Mouse (Mus musculus): ENCODE results near the gene Zbtb32.

Zbtb32 gene

DNA sequence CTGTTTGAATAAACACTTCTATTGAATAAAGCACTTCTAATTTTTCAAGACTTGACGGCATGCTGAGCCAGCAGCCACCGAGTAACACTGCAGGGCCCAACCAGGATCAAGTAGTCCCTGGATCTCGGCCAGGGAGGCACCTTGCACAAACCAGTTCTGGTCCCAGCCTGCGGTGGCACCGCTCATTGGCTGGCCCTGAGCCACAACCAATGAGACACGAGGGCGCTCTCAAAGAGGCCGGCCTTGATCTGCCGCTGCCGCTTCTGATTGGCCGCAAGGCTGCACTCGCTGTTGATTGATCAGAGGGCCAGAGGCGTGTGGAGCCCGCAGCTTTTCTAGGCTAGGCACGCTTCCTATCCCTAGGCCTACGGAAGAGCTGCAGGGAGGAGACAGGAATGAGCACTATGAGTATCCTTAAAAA lies 1.2 kb upstream of the Zbtb32 start:
- peak; percentile 74 for DNase-seq

GRCm38 (mm10) chr7:30596811-30597210 lies 1.9 kb downstream of the Zbtb32 start:
- DNase-seq, result no peak

DNA sequence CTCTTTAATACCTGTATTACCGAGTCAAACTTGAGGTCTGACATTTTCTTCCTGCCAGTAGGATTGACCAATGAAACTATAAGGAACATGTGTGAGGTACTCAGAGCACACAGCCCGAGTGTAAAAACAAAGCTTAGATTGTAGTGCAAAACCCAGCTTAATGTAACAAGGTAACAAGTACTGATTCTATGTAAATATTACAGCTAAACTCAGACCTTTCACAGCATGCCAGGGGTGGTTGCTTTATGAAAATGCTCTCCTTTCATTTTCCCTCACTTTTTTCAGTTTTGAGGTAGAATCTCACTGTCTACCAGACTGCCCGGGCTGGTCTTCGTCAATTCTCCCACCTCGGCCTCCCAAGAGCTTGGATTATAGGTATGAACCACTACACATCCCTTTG lies 2.6 kb downstream of the Zbtb32 start:
- no peak for DNase-seq

DNA sequence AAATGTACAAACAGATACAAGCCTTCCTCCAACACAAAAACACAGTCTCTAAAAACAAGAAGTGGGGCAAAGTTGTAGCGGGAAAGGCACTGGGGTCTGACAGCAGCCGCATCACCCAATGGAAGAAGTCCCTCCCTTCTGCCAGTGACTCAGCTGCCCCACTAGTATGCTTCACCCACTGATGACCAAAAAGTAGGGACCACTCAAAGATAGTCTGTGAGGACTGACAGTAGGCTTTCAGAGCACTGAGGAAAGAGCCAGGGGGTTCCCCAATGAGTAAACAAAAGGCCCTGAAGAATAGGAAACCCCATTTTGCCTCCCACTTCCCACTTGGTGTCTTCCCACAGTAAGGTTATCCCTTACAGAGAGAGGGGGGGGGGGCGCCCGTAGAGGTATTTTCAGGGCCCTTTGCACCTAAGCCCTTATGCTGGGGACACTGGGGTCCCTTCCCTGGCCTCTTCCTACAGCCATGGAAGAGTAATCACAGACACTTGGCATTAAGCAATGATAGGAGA lies 4.1 kb downstream of the Zbtb32 start:
- DNase-seq, result no peak

DNA sequence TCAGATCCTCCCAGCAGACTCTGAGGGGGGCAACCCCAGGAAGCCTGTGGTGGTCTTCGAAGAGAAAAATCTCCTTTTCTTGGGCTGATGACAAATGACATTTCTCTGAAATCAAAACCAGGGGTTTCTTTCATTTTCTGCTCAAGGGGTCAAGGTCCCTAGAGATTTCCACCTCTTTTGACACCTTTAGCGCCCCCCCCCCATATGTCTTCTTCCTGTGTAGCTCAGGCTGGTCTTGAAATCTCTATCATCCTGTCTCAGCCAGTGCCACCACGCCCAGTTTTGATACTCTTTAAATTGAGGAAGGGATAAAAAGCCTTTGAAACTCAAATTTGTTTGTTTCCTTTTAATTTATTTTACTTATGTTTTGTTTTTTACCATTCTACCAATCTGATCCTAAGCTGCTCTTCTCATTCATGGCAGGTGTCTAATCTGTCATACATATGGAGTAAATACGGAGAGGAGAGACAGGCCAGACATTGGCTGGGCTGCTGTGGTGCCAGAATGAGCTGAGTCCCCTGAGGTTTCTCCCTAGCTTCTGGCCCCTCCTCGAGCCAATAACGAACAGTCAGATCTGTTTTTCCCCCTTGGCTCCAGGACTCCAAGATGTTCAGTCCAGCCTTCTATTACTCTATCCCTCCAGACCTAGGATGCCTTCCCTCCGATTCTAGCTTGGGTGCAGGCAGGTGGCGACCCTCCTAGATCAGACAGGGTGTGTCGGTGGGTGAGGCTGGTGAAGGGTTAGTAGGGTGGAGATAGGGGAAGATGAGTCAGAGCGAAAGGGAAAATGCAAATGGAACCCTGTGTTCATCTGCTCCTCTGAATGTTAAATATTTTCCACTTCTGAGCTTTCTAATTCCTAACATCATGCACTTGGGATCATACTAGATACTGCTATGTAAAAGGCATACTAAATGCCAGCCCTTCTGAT lies 4.9 kb downstream of the Zbtb32 start:
- no peak for DNase-seq

DNA sequence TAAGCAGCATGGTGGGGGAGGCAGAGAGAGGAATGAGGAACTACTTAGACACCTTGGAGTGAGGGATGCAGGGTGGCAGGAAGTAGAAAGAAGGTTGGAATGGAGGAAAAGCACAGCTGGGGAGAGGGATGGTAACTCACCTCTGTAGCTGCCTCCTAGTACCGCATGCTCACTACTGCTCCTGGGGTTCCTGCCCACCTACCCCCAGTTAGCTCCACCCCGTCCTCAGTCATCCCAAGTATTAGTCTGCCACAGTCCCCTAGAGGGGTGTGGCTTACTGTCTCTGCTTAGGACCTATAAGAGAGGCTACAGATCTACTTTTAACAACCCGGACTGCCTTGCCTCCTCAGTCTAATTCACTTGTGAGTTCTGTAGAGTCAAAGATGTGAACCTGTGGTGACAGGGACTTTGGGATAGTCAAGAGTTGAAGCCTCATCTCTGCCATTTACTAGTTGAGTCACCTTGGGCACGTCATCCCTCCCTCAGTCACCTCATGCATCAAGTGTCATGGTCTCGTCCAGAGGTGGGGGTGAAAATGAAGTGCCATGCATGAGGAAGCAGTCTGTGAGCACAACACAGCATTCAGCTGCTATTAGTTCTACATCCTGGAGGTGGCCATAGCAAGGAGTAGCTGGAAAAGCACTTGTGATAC lies 5.8 kb downstream of the Zbtb32 start:
- no peak for DNase-seq

- DNase-seq, result no peak
Observed at GRCm38 (mm10) chr7:30591605-30591951, 7.1 kb downstream of the Zbtb32 start.

DNA sequence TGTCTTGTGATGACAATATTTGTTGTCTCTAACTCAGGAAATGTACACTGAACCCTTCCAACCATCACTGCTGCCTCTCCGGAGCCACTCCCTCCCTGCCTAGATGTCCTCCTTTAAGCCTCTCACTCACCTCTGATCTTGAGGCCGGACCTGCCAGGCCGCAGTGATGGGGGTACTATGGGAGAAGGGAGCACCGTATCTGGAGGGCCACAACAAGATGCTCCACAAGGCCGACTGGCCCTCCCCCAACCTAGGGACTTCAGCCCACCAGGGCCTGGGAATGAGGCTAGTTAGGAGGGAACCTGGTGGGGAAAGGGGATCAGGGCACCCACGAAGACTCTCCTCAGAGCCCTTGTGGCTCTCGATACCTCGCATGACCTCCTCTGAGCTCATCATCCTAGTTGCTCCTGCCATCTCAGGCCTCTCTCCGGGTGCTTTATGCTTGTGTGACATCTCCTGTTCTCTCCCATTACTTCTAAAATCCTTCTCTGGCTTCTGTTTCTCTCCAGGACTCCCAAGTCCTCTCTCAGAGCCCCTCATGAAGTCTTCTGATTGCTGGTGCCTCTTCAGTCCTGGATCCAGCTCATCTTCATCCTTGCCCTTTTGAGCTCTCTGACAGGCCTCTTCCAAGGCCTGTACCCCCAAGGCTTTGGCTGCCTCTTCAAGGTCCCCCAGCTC lies 7.6 kb downstream of the Zbtb32 start:
- no peak for DNase-seq

DNA sequence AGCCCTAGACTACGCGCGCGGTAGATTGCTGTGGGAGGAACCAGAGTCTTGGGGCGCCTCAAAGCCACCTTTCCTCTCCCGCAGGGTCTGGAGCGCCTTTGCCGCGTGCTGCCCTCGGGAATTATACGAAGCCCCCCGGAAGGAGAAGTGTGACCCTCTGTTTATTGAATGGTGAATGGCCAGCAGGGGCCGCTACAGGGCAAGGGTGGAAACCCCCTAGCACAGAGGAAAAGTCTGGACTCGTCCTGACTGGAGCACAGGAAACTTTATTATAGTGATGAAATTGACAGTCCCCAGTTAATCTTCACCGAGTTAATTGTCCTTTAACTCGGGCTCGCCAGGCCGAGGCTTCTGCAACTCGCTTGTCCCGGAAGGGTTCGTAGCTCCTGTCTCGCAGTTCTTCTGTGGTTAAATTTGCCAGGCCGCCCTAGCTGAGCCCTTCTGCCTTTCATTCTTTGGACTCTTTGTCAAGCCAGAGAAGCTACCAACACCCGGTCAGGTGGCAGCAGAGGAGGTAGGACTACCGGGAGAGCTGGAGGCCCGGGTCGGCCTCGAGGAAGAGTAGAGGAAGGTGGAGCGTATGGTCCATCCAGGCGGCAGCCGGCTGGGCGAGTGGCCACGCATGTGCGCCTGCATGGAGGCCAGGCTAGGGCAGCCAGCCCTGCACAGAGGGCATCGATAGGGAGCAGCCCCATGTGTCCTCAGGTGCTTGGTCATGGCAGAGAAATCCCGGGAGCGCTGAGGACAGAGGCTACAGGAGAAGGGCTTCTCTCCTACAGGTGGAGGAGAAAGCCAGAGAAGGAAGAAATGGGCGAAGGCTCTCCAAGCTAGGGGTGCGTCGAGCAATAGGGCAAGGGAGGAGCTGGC lies 9.0 kb downstream of the Zbtb32 start:
- DNase-seq, result peak; percentile 94

DNA sequence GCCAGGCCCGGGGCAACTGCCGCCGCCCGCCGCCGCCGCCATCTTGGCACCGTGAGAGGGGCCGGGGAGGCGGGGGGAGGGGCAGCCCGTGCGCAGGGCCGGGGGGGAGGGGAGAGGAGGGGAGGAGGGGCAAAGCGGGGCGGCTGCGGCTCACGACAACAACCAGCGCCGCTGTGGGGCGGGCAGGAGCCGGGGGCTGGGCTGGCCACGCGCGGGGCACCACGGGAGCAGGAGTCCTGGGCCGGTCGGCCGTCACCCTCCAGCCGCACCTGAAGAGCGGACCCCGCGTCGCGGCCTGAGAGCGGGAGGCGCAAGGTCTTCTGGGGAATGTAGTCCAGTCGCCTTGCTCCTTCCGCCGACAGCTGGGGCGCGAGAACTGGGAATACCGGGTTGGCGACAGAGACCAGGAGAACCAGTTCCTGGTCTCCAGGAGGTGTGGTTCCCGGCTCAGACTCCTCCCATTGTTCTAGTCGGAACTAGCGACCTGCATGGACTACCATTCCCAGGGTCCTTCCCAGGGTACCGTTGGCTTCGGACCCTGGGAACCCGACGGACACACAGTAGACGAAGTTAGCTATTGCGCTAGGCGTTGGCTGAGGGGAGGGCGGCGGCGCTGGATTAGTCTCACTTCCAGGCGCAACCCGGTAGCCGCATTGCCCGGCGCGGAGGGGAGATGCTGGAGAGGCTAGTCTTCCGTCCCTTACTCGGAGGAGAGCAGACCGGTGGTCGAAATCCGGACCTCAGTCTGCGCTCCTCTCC lies 9.9 kb downstream of the Zbtb32 start, which contains the start of gene Kmt2b:
TSS of gene Kmt2b (minus strand) at position 51 of the 759 bp plus-strand sequence.
- DNase-seq, result peak; percentile 90

DNA sequence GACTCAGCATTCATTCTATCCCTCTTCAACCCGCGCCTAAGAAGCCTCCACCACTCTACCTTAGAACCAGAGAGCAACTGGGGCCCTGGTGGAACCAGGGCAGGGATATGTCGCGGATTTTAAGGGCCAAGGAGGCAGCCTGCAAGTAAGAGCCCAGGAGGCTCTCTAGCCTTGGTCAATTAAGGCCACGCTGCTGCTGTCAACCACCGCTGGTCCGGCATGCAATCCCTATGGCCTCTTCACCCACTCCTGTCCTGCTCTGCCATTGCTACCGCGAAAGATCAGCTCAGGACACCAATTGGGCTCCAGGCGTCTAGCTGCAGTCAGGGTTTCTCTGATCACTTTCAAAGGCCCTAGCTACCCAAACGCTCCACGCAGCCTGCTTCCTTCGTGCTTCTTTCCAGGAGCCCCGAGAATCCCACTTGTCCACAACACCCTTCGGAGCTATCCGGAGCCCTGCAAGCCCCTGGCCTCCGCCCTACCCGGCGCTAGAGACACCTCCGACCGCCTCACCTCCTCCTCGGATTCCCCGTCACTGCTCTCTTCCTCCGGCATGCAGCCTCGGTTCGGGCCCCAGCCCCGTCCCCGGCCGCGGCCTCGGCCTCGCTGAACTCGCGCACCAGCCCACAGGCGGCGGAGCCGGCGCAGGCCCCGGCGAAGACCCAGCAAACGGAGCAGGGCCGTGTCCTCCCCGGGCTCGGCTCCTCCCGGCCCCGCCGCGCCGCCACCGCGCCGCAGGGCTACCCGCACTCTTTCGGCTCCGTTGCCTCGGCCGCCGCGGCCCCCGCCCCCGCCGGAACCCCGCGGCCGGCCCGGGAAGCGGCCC lies 10.7 kb downstream of the Zbtb32 start:
- DNase-seq, result peak; percentile 75

DNA sequence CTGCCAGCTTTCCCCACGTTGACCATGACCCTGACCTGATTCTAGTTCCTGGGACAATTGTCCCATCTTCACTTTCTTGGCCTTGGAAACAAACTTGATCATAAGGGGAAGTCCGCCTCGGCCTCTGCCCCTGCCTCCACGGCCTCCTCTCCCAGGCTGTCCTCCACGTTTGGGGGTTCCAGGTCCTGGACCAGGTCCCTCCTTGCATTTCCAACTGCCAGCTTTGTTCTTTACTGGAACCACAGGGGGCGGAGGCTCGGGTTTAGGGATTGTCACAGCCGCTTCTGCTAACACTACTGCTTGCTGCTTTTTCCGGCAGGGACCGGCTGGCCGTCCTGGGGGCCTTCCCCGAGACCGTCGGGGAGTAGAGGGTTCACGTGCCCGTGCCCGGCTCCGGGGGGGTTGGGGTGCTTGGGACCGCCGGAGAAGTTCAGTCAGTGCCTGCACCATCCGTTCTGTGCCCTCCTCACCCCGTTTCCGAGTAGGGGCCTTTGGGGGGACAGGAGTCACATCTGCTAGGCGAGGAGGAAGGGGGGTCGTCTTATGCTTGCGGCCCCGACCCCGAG lies 12.2 kb downstream of the Zbtb32 start:
- DNase-seq, result no peak

DNA sequence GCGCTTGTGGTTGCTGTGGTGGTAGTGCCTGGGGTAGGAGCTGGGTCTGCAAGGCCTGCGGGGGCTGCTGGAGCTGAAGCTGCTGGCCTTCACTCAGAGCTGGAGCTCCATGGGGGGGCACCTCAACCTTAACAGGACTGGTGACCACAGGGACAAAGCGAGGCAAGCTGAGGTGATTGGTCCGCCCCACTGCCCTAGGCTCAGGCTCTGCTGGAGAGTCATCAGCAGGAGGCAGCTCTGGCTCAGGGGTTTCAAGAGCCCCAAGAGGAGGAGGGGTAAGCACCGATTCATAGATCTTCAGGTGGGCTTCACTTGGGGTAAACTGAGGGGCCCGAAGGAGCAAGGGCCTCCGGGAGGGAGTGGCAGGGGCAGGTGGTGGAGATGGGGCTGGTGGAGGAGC lies 13.5 kb downstream of the Zbtb32 start:
- no peak for DNase-seq

DNA sequence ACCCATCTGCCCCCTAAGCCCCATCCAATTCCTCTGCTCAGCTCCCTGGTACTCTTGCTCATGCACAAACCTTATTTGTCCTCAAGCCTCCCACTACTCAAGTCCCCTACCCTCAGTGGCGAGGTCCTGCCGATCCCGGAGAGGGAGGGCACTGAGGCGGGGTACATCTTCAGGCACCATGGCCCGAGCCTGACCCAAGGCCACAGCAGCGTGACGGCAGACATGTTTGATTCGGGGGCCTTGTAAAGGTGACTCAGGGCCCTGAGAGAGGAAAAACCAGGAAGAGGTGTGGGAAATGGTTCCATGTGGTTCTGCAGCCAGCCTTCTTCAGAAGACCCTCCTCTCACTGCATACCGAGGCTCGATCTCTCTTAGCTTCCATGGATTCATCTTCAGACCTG lies 14.4 kb downstream of the Zbtb32 start:
- DNase-seq, result no peak

GRCm38 (mm10) chr7:30581547-30581946 lies 17.2 kb downstream of the Zbtb32 start:
- DNase-seq, result no peak

DNA sequence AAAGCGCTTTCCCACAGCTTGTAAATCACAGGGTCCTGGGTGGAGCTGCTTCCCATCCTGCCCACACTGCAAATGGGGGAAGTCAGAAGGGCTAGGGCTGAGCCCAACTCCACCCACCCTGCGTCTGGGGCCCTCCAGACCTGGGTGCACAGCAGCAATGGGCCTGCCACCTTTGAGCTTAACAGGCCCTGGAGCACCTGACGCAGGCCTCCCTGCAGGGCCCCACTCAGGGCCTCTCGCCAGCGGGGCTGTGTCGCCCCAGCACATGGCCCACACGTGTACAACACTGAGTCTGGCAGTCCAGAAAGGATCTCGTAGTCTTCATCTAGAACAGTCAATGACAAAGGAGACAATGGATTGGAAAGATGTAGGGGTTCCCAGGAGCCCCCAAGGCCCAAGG lies 18.8 kb downstream of the Zbtb32 start:
- no peak for DNase-seq

DNA sequence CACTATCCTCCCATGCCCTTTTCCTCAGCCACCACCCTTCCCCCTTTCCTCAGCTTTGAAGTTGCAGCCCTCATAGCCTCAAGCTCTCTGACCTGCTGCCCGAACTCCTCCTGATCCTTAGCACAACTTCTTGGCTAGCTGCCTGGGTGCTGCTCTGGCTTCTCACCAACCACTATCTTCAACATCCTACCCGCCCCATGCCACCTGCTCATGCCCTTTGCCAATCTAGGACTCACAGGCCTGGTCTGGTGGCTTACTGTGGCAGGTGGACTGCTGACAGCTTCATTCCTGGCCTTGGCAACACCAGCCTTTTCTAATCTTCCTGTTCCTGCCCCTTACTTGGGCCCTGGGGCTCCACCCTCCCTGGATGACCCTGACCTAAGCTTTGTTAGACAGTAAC lies 25.7 kb downstream of the Zbtb32 start:
- DNase-seq, result no peak

DNA sequence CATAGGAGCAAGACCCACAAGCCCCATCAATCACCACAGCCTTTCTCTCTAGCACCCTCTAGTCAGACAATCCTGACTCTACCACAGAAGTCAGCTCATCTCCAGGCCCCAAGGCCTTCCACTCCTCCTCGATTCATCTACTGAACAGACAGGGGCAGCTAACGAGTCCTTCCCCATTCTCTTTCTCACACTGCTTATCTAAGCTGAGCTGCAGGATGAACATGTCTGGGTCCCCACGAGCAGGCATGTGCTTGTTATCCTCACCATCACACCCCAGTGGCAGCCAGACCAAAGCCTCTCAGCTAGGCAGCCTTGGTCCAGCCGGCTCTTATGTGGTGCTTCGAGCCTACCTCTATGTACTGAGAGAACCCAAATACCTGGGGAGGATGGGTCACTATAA lies 26.3 kb downstream of the Zbtb32 start:
- DNase-seq, result no peak

- DNase-seq, result no peak
Observed at GRCm38 (mm10) chr7:30567555-30567954, 31.2 kb downstream of the Zbtb32 start.

DNA sequence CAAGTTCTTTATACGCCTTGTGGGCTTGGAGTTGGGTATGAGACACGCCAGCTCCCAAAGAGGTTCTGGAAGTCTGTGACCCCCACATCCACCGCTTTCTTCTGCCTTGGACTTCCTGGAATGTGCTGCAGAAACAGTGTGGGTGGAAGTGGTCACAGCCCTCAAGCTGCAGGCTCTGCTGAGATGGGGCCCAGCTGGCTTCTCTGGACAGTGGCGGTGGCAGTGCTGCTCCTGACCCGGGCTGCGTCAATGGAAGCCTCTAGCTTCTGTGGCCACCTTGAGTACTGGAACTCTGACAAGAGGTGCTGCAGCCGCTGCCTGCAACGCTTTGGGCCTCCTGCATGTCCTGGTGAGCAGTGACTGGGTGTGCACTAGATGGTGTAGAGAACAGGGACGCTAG lies 32.7 kb downstream of the Zbtb32 start:
- DNase-seq, result no peak
